Mouse (Mus musculus) midbrain, embryonic 12.5 days (tissue): ENCODE results near the gene Cacng3. TPM values are rescaled to one million over a fixed set of nuclear protein-coding genes. Genes with fewer than 3 reads are reported as not detected.

ENCODE experiments used
- ATAC-seq: fragments of 200-750 bp; cut with Nextera tagmentation; 2 replicates; pipeline ENCODE4 v1.8.0; 2017; ENCODE audit warnings: low read depth, moderate TSS enrichment, moderate library complexity; ENCODE audit not compliant: low FRiP score
- H3K27ac ChIP-seq: fragments of 300-500 bp; sonication (generic); replicated peaks from 2 replicates; pipeline ENCODE4 v1.5.1; 2016; ENCODE audit warnings: mild to moderate bottlenecking
- H3K27me3 ChIP-seq: fragments of 300-500 bp; sonication (generic); 2 replicates; pipeline ENCODE4 v1.6.1; 2016; ENCODE audit warnings: mild to moderate bottlenecking
- H3K36me3 ChIP-seq: fragments of 300-500 bp; sonication (generic); 2 replicates; pipeline ENCODE4 v1.6.1; 2016
- H3K4me1 ChIP-seq: fragments of 300-500 bp; sonication (generic); 2 replicates; pipeline ENCODE4 v1.6.1; 2016
- H3K4me2 ChIP-seq: fragments of 300-500 bp; sonication (generic); replicated peaks from 2 replicates; pipeline ENCODE4 v1.6.1; 2016; ENCODE audit warnings: mild to moderate bottlenecking, moderate library complexity
- H3K4me3 ChIP-seq: fragments of 300-500 bp; sonication (generic); 2 replicates; pipeline ENCODE4 v1.5.1; 2016; ENCODE audit warnings: mild to moderate bottlenecking
- H3K9ac ChIP-seq: fragments of 300-500 bp; sonication (generic); replicated peaks from 2 replicates; pipeline ENCODE4 v1.6.1; 2016; ENCODE audit warnings: mild to moderate bottlenecking, moderate library complexity
- H3K9me3 ChIP-seq: fragments of 300-500 bp; sonication (generic); 2 replicates; pipeline ENCODE4 v1.6.1; 2016; ENCODE audit warnings: mild to moderate bottlenecking
- WGBS: fragments of 180-500 bp; shearing (Covaris S2); methylation state at CpG from one replicate; pipeline ENCODE4 v1.1.7; 2016; 5-methylcytosine and 5-hydroxymethylcytosine counted together
- polyA plus RNA-seq: library from polyadenylated mRNA; unstranded; fragments of >200 nt; fragmentation: Nextera tagmentation; extraction: Ambion mirVana; gene quantifications from 2 replicates; pipeline ENCODE4 v1.2.1, GENCODE M21; 2016

The Cacng3 gene
- polyA plus RNA-seq: 1.5 and 2.5 TPM in 2 replicates

GRCm38 (mm10) chr7:122670442-122670872 is at the start of gene Cacng3:
Gene Cacng3 (plus strand): TSS chr7:122670492.
- Histone ChIP-seq H3K36me3 (no peaks in the 10 kb centered on the region), H3K9me3 (no peaks in the 10 kb centered on the region), H3K4me1 (0 out of 2 replicates have a peak, but pooled peaks cover 3% of the 10 kb centered on the region), H3K4me2 (peak within 1 kb of the TSS; percentile 55), H3K4me3 (peak within 1 kb of the TSS; percentile 35), H3K27me3 (peaks cover 19% of the 10 kb centered on the region), H3K9ac (peak within 1 kb of the TSS; percentile 34; the same call in 1 of the 2 replicates), H3K27ac (no peak within 1 kb of the TSS)
- 8% methylated on average over 13 of the region's 13 CpGs for whole genome bisulfite sequencing
- 0 out of 2 replicates have a peak, but pooled peaks have one; percentile 2 for ATAC-seq

GRCm38 (mm10) chr7:122622125-122622774 is 48.0 kb upstream of the Cacng3 start:
- Histone ChIP-seq H3K27ac (peak overlapping the region; percentile 71), H3K4me3 (no peak overlapping the region), H3K4me2 (peak overlapping the region; percentile 21; the same call in 1 of the 2 replicates), H3K36me3 (no peaks in the 10 kb centered on the region), H3K4me1 (peaks cover 17% of the 10 kb centered on the region), H3K9me3 (no peaks in the 10 kb centered on the region), H3K9ac (no peak overlapping the region), H3K27me3 (peaks cover 17% of the 10 kb centered on the region)
- 13% methylated on average over 9 of the region's 9 CpGs for WGBS
- peak; percentile 91 for ATAC-seq

- Histone ChIP-seq H3K9ac (no peak overlapping the region), H3K27me3 (peaks cover 17% of the 10 kb centered on the region), H3K9me3 (no peaks in the 10 kb centered on the region), H3K4me1 (peaks cover 17% of the 10 kb centered on the region), H3K4me3 (no peak overlapping the region), H3K27ac (no peak overlapping the region), H3K4me2 (no peak overlapping the region), H3K36me3 (no peaks in the 10 kb centered on the region)
- no peak for ATAC-seq
- 84% methylated on average over 1 of the region's 1 CpGs for WGBS
Measured at GRCm38 (mm10) chr7:122623753-122624152, 46.5 kb upstream of the Cacng3 start.

- Histone ChIP-seq H3K9me3 (no peaks in the 10 kb centered on the region), H3K27me3 (no peaks in the 10 kb centered on the region; the same call in 1 of the 2 replicates), H3K36me3 (no peaks in the 10 kb centered on the region), H3K4me2 (no peak overlapping the region), H3K4me1 (peaks cover 3% of the 10 kb centered on the region; the same call in 1 of the 2 replicates), H3K27ac (no peak overlapping the region), H3K9ac (no peak overlapping the region), H3K4me3 (no peak overlapping the region)
- WGBS: 96% methylated on average over 5 of the region's 5 CpGs
- no peak for ATAC-seq
Measured at GRCm38 (mm10) chr7:122628050-122628449, 42.2 kb upstream of the Cacng3 start.

DNA sequence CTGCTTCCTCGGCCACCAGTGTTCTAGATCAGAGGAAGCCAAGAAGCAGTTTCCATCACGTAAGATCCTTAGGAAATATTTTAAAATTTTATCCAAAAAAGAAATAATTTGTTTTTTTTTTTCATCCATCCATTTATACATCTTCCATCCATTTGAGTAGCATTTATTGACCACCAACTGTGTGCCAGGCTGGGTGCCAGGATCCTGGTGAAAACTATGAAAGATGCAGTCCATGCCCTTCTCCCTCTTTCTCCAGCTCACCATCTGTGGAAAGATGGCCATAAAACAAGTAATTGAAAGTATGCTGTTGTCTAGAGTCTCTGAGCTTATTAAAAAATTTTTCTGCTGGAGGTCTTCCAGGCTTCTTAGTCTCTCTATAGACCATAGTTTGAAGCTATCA is 39.9 kb upstream of the Cacng3 start:
- H3K4me3 ChIP-seq: no peak overlapping the region
- no peak overlapping the region for H3K9ac ChIP-seq
- H3K36me3 ChIP-seq: no peaks in the 10 kb centered on the region
- WGBS: 84% methylated on average over 2 of the region's 2 CpGs
- no peaks in the 10 kb centered on the region for H3K9me3 ChIP-seq
- H3K27ac ChIP-seq: no peak overlapping the region
- H3K4me1 ChIP-seq: no peaks in the 10 kb centered on the region
- no peaks in the 10 kb centered on the region; the same call in 1 of the 2 replicates for H3K27me3 ChIP-seq
- no peak for ATAC-seq
- no peak overlapping the region for H3K4me2 ChIP-seq

GRCm38 (mm10) chr7:122631151-122631550 is 39.1 kb upstream of the Cacng3 start:
- no peak overlapping the region for H3K9ac ChIP-seq
- H3K4me1 ChIP-seq: no peaks in the 10 kb centered on the region
- WGBS: 65% methylated on average over 3 of the region's 3 CpGs
- no peak overlapping the region for H3K4me3 ChIP-seq
- H3K9me3 ChIP-seq: no peaks in the 10 kb centered on the region
- H3K27ac ChIP-seq: no peak overlapping the region
- no peak for ATAC-seq
- no peaks in the 10 kb centered on the region; the same call in 1 of the 2 replicates for H3K27me3 ChIP-seq
- no peaks in the 10 kb centered on the region for H3K36me3 ChIP-seq
- no peak overlapping the region for H3K4me2 ChIP-seq

- Histone ChIP-seq H3K4me1 (no peaks in the 10 kb centered on the region), H3K4me3 (no peak overlapping the region), H3K9me3 (no peaks in the 10 kb centered on the region), H3K4me2 (no peak overlapping the region), H3K27ac (no peak overlapping the region), H3K27me3 (no peaks in the 10 kb centered on the region; the same call in 1 of the 2 replicates), H3K36me3 (no peaks in the 10 kb centered on the region), H3K9ac (no peak overlapping the region)
- no peak for ATAC-seq
- 76% methylated on average over 5 of the region's 5 CpGs for WGBS
Measured at GRCm38 (mm10) chr7:122632946-122633345, 37.3 kb upstream of the Cacng3 start.

DNA sequence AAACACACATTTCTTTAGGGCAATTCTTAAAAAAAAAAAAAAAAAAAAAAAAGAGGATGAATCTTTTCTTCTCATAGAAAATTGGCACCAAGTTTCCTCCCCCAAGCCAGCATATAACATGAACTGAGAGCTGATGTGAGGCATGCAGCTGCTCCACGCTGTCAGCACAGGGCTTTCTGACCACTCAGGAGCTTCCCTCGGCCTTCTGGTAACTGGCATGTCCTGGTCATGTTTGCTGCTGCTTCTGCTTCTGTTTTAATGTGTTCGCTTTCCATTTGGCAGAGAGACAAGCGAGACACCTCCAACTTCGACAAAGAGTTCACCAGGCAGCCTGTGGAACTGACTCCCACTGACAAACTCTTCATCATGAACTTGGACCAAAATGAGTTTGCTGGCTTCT is 36.8 kb upstream of the Cacng3 start:
- H3K36me3 ChIP-seq: no peaks in the 10 kb centered on the region
- no peak overlapping the region for H3K9ac ChIP-seq
- H3K4me2 ChIP-seq: no peak overlapping the region
- 87% methylated on average over 5 of the region's 5 CpGs for WGBS
- no peak overlapping the region for H3K27ac ChIP-seq
- no peaks in the 10 kb centered on the region; the same call in 1 of the 2 replicates for H3K27me3 ChIP-seq
- H3K9me3 ChIP-seq: no peaks in the 10 kb centered on the region
- no peak overlapping the region for H3K4me3 ChIP-seq
- no peak for ATAC-seq
- H3K4me1 ChIP-seq: no peaks in the 10 kb centered on the region

GRCm38 (mm10) chr7:122643676-122644075 is 26.6 kb upstream of the Cacng3 start:
- H3K27ac ChIP-seq: no peak overlapping the region
- H3K4me3 ChIP-seq: no peak overlapping the region
- no peaks in the 10 kb centered on the region for H3K36me3 ChIP-seq
- no peak overlapping the region for H3K4me2 ChIP-seq
- no peak for ATAC-seq
- H3K9me3 ChIP-seq: no peaks in the 10 kb centered on the region
- no peaks in the 10 kb centered on the region for H3K27me3 ChIP-seq
- H3K4me1 ChIP-seq: no peaks in the 10 kb centered on the region
- 91% methylated on average over 8 of the region's 8 CpGs for WGBS
- no peak overlapping the region for H3K9ac ChIP-seq

DNA sequence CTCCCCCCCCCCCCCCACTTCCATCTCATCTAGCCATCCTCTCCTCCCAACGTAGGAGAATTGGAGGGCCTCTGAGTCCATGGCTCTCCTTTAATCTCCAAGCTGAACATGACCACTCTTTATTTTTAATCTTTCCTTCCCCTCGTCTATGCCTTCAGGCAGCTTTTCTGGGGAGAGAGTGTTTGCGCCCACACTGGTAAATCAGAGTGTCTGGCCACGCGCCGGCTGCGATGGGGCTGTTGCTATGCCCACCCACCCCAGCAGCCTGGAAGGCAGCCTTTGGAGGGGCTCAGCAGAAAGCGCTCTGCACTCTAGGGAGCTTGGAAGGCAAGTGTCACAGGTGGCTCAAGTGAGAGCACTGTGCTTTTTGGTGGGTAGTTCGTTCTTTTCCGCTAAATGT is 21.0 kb upstream of the Cacng3 start:
- Histone ChIP-seq H3K27ac (no peak overlapping the region), H3K4me1 (no peaks in the 10 kb centered on the region), H3K9me3 (no peaks in the 10 kb centered on the region), H3K36me3 (no peaks in the 10 kb centered on the region), H3K4me3 (no peak overlapping the region), H3K27me3 (no peaks in the 10 kb centered on the region), H3K9ac (no peak overlapping the region), H3K4me2 (no peak overlapping the region)
- ATAC-seq: no peak
- 84% methylated on average over 9 of the region's 10 CpGs for WGBS

DNA sequence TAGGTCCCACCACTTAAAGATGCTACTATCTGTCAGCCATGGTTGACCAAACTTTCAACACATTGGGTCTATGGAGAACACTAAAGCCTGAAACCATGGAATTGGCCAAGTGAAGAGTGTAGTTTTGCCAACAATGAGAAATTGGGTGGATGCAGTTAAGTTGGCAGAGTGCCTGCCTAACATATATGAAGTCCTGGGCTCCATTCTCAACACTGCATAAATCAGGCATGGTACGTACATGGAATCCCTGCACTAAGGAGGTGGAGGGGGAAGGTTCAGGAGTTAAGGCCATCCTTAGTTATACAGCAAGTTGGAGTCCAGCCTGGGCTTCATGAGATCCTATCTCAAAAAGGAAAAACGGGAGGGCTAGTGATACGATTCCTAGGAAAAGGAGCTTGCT is 17.8 kb upstream of the Cacng3 start:
- Histone ChIP-seq H3K27me3 (no peaks in the 10 kb centered on the region), H3K27ac (no peak overlapping the region), H3K4me2 (no peak overlapping the region), H3K36me3 (no peaks in the 10 kb centered on the region), H3K9me3 (no peaks in the 10 kb centered on the region), H3K9ac (no peak overlapping the region), H3K4me1 (no peaks in the 10 kb centered on the region), H3K4me3 (no peak overlapping the region)
- 84% methylated on average over 3 of the region's 3 CpGs for WGBS
- ATAC-seq: no peak

DNA sequence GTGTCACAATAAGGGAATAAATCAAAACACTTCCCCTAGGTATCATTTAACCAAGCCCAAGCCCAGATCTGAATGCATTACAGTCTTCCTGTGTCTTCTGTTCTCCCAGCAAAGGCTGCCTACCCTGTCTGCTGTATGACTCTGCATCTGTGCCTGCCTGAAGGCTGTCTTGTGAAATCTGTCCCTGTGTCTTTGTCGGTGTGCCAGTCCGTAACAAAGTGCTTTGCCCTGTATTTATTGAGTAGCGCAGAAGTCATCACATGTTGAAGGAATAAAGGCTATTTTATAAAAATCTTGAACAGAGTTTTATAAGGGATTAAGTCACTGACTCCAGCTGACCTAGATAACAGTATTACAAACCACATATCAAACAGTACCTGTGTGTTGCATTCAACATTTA is 13.6 kb upstream of the Cacng3 start:
- 91% methylated on average over 3 of the region's 3 CpGs for WGBS
- Histone ChIP-seq H3K4me3 (no peak overlapping the region), H3K27ac (no peak overlapping the region), H3K4me2 (no peak overlapping the region), H3K27me3 (no peaks in the 10 kb centered on the region), H3K36me3 (no peaks in the 10 kb centered on the region), H3K9ac (no peak overlapping the region), H3K9me3 (no peaks in the 10 kb centered on the region), H3K4me1 (no peaks in the 10 kb centered on the region)
- ATAC-seq: no peak
